Mouse (Mus musculus) intestine, postnatal 0 days (tissue): ENCODE data around the gene Vegfc. TPM values are rescaled to one million over a fixed set of nuclear protein-coding genes. Genes with fewer than 3 reads are reported as not detected.
A peak's percentile ranks its signal among the peaks of the same experiment; 100 is the strongest.

Experiments used
- ATAC-seq: fragments of 200-750 bp; cut with Nextera tagmentation; 2 replicates; pipeline ENCODE4 v1.8.0; 2017; ENCODE audit warnings: mild to moderate bottlenecking, moderate TSS enrichment, moderate library complexity
- H3K27ac ChIP-seq: fragments of 300-500 bp; sonication (generic); 2 replicates; pipeline ENCODE4 v1.5.1; 2014; ENCODE audit warnings: mild to moderate bottlenecking, low read depth, low read length, moderate library complexity
- H3K27me3 ChIP-seq: fragments of 300-500 bp; sonication (generic); replicated peaks from 2 replicates; pipeline ENCODE4 v1.6.1; 2014; ENCODE audit warnings: low read length, mixed read lengths; ENCODE audit not compliant: control insufficient read depth, insufficient read depth
- H3K36me3 ChIP-seq: fragments of 300-500 bp; sonication (generic); 2 replicates; pipeline ENCODE4 v1.6.1; 2014; ENCODE audit warnings: mild to moderate bottlenecking, moderate library complexity; ENCODE audit not compliant: control insufficient read depth, insufficient read depth
- H3K4me1 ChIP-seq: fragments of 300-500 bp; sonication (generic); replicated peaks from 2 replicates; pipeline ENCODE4 v1.6.1; 2014; ENCODE audit warnings: antibody characterized with exemption, low read length, mixed read lengths; ENCODE audit not compliant: control insufficient read depth, insufficient read depth
- H3K4me2 ChIP-seq: fragments of 300-500 bp; sonication (generic); replicated peaks from 2 replicates; pipeline ENCODE4 v1.6.1; 2014; ENCODE audit warnings: low read depth, mild to moderate bottlenecking, moderate library complexity
- H3K4me3 ChIP-seq: fragments of 300-500 bp; sonication (generic); 2 replicates; pipeline ENCODE4 v1.5.1; 2014; ENCODE audit warnings: low read depth, low read length
- H3K9ac ChIP-seq: fragments of 300-500 bp; sonication (generic); 2 replicates; pipeline ENCODE4 v1.6.1; 2014; ENCODE audit warnings: mild to moderate bottlenecking, low read depth, low read length
- H3K9me3 ChIP-seq: fragments of 300-500 bp; sonication (generic); 2 replicates; pipeline ENCODE4 v1.6.1; 2016; ENCODE audit warnings: mixed run types; ENCODE audit not compliant: control insufficient read depth
- CTCF ChIP-seq: sonication (generic); IDR thresholded peaks from 2 replicates; pipeline ENCODE4 v1.5.1; 2016; ENCODE audit warnings: low read depth, mild to moderate bottlenecking, control low read depth, antibody characterized with exemption, moderate library complexity
- WGBS: fragments of 180-500 bp; shearing (Covaris S2); extraction: QIAGEN DNeasy Blood & Tissue Kit; methylation state at CpG from one replicate; pipeline ENCODE4 v1.1.7; 2014; 5-methylcytosine and 5-hydroxymethylcytosine counted together
- polyA plus RNA-seq: library from polyadenylated mRNA; unstranded; fragments of >200 nt; fragmentation: Nextera tagmentation; extraction: Ambion mirVana; gene quantifications from 2 replicates; pipeline ENCODE4 v1.2.1, GENCODE M21; 2015

Vegfc gene
- polyA plus RNA-seq, 1 experiment from 2014 or later, result 9.2 TPM

DNA sequence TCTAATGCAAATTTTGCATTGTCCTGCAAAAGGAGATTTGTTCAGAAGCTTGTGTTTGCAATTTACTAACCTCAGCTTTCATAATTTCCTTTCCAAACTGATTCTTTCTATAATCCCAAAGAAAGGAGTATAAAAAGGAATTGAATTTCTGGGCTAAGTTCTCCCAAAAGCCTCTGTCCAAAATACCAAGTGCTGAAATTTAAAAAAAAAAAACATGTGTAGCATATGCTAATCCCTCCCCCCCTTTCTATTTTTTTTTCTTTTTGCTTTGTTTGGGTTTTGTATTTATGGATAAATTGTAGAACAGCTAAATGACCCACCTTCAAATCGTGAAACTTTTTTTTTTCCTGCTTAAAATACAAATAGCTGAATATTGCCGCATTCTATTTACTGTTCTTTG, 53.2 kb downstream of the Vegfc start:
- ATAC-seq, result no peak
- Histone ChIP-seq H3K9ac (no peak overlapping the region), H3K36me3 (no peaks in the 10 kb centered on the region), H3K4me1 (no peaks in the 10 kb centered on the region), H3K4me2 (no peak overlapping the region), H3K9me3 (no peaks in the 10 kb centered on the region), H3K4me3 (no peak overlapping the region), H3K27ac (no peak overlapping the region), H3K27me3 (no peaks in the 10 kb centered on the region)
- 86% methylated on average over 2 of the region's 2 CpGs for WGBS
- no peak for TF ChIP-seq CTCF

DNA sequence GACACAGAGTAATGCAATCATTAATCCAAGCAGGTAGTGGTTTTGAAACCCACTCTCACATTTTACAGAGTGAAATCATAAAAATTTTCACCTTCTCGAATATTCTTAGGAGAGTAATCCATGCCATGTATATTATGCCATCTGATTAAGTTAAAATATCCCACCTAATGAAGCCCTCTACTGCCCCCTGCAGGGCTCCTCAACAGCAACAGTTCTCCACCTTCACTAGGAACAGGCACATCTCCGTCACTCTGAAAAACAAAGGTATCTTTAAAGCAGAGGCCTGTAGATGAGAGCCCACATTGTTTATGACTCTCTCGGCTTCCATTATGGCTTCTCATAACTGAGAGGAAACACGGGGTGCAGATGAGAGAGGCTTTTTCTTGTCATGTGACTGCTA, 75.8 kb downstream of the Vegfc start:
- Histone ChIP-seq H3K4me3 (no peak overlapping the region), H3K9me3 (no peaks in the 10 kb centered on the region), H3K4me1 (no peaks in the 10 kb centered on the region), H3K27ac (no peak overlapping the region), H3K9ac (no peak overlapping the region), H3K36me3 (no peaks in the 10 kb centered on the region; the same call in 1 of the 2 replicates), H3K27me3 (no peaks in the 10 kb centered on the region), H3K4me2 (no peak overlapping the region)
- TF ChIP-seq CTCF, result peak; percentile 71
- 60% methylated on average over 4 of the region's 4 CpGs for WGBS
- ATAC-seq, result no peak

DNA sequence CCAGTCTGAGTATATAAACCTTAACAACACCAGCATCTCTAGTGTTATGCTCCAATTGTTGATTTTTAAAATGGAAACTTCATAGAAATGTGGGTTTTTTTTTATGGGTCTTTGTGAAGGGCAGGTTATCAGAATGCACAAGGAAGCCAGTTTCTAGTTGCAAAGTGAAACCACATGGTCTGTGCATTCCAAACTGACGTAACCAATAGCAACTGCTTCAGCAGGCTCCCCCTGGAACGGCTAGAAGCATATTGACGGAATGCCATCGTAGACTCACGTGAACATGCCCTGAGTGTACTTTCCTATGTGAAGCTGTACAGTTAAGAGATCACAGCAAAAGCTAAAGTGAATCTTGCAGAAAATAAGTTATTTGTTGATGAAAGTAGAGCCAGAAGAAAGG, 86.1 kb downstream of the Vegfc start:
- Histone ChIP-seq H3K4me3 (no peak overlapping the region), H3K36me3 (no peaks in the 10 kb centered on the region; the same call in 1 of the 2 replicates), H3K4me1 (no peaks in the 10 kb centered on the region), H3K9me3 (no peaks in the 10 kb centered on the region), H3K4me2 (no peak overlapping the region; the same call in 1 of the 2 replicates), H3K9ac (no peak overlapping the region), H3K27me3 (no peaks in the 10 kb centered on the region), H3K27ac (no peak overlapping the region)
- no peak for TF ChIP-seq CTCF
- 30% methylated on average over 5 of the region's 5 CpGs for WGBS
- no peak for ATAC-seq

- 84% methylated on average over 2 of the region's 2 CpGs for WGBS
- no peak for ATAC-seq
- no peak overlapping the region for H3K4me2 ChIP-seq
These were observed 107.9 kb downstream of the Vegfc start for GRCm38 (mm10) chr8:54185336-54185735.

DNA sequence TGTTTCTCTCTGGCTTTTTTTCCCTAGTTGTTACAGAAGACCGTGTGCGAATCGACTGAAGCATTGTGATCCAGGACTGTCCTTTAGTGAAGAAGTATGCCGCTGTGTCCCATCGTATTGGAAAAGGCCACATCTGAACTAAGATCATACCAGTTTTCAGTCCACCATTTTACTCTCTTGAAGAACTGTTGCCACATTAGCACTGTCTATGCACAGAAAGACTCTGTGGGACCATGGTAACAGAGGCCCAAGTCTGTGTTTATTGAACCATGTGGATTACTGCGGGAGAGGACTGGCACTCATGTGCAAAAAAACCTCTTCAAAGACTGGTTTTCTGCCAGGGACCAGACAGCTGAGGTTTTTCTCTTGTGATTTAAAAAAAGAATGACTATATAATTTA, 108.5 kb downstream of the Vegfc start:
- 91% methylated on average over 6 of the region's 6 CpGs for WGBS
- no peak for TF ChIP-seq CTCF
- ATAC-seq, result no peak
- Histone ChIP-seq H3K27me3 (no peaks in the 10 kb centered on the region), H3K4me1 (no peaks in the 10 kb centered on the region), H3K9me3 (no peaks in the 10 kb centered on the region), H3K36me3 (no peaks in the 10 kb centered on the region), H3K4me2 (no peak overlapping the region), H3K27ac (no peak overlapping the region), H3K9ac (no peak overlapping the region), H3K4me3 (no peak overlapping the region)

More at GRCm38 (mm10) chr8:54185336-54185735, 107.9 kb downstream of the Vegfc start:
- TF ChIP-seq CTCF, result no peak
- Histone ChIP-seq H3K27me3 (no peaks in the 10 kb centered on the region), H3K9me3 (no peaks in the 10 kb centered on the region), H3K4me1 (no peaks in the 10 kb centered on the region), H3K36me3 (no peaks in the 10 kb centered on the region), H3K9ac (no peak overlapping the region), H3K4me3 (no peak overlapping the region), H3K27ac (no peak overlapping the region)

DNA sequence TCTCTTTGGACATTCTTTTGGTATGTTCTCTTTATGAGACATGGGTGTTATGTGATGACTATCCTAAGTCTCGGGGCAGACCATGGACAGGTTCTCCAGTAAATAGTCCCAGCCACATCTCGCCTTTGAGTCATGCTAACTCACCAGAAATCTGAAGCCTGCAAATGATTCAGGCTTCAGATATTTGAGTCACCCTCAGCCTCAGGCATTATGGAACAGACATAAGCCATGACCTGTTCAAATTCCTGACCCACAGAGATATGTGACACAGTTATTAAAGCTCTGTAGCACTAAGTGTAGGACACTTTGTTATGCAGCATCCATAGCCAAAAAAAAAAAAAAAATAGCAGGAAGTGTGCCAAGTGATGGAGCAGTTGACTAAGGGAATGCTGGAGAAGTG, 138.8 kb downstream of the Vegfc start:
- Histone ChIP-seq H3K27me3 (no peaks in the 10 kb centered on the region), H3K9me3 (no peaks in the 10 kb centered on the region), H3K36me3 (no peaks in the 10 kb centered on the region), H3K4me3 (no peak overlapping the region), H3K4me2 (no peak overlapping the region), H3K9ac (no peak overlapping the region), H3K27ac (no peak overlapping the region), H3K4me1 (no peaks in the 10 kb centered on the region)
- ATAC-seq, result no peak
- WGBS, result 92% methylated on average over 2 of the region's 2 CpGs
- no peak for TF ChIP-seq CTCF

DNA sequence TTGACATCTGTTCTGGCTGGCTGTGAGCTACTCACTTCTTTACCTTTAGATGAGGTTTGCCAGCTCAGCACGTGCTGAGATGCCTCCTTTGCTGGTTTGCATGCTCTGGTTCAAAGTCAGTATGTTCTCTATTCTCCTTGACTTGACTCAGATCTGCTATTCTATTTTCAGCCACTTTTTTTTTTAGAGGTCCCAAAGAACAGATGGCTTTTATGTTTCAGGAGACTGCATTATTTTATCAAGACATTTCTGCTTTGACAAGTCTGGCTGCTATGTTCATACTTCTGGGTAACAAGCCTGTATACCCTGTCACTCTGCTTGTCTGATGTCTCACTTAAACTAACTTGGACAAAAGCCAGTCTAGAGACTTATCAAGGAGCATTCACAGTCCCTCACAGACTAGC, 151.4 kb downstream of the Vegfc start:
- WGBS, result 53% methylated on average over 1 of the region's 1 CpGs
- no peak for ATAC-seq
- H3K27ac ChIP-seq, result no peak overlapping the region
- no peaks in the 10 kb centered on the region for H3K36me3 ChIP-seq
- H3K27me3 ChIP-seq, result no peaks in the 10 kb centered on the region
- no peak overlapping the region for H3K4me2 ChIP-seq
- no peaks in the 10 kb centered on the region for H3K4me1 ChIP-seq
- no peak overlapping the region for H3K9ac ChIP-seq
- H3K4me3 ChIP-seq, result no peak overlapping the region
- TF ChIP-seq CTCF, result no peak
- no peaks in the 10 kb centered on the region for H3K9me3 ChIP-seq
